Mouse (Mus musculus): ENCODE measurements around the gene Dgkz. TPM values are rescaled to one million over a fixed set of nuclear protein-coding genes. Genes with fewer than 3 reads are reported as not detected.
A peak's percentile ranks its signal among the peaks of the same experiment; 100 is the strongest.

Gene Dgkz
- total RNA-seq, 2 experiments from 2014 or later, result 89.4 to 115 TPM

DNA sequence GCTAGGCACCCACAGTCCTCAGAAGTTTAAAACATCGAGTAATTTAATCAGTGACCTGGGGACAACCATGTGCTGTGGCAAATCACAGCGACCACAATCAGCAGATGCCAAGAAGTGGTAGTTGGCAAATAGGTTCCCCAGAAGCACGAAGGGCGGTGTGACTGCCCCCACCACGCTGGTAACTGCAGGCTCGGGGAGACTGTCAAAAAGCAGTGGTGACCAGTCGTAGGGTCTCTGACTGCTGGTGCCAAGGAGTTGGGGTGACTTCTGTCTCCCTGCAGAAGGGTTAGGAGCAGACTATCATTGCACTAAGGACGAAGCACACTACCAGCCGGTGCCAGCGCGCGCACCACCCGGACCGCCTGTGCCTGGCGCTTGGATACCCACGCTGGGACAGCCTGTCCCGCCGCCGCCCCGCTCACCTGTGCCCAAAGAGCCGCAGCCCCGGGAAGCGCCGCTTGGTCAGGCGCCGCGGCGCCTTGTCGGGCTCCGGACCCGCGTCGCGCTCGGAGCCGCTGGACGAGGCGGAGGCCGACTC, 12.7 kb downstream of the Dgkz start:
- ATAC-seq (replicated peaks; ENCODE audit: poor library complexity, severe bottlenecking), result no peak

GRCm38 (mm10) chr2:91961901-91962761, 13.5 kb downstream of the Dgkz start:
- no peak for ATAC-seq (replicated peaks; ENCODE audit: poor library complexity, severe bottlenecking)

DNA sequence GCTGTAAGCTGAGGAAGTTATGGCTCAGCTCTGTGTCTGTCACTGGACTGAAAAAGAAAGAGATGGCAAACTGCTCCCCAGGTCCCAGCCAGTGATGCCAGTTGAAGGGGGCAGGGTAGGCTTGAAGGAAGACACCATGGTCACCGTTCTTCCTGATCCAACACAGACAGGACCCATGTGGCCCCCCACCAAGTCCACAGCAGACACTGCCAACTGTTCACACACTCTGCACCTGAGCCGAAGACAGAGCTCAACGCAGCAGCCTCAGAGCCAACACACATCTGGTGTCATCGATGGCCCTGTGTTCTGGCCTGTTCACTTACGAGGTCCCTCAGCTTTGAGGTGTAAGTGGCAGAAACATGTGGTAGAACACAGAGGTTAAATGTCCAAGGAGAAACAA, 15.2 kb downstream of the Dgkz start:
- ATAC-seq (replicated peaks; ENCODE audit: poor library complexity, severe bottlenecking), result no peak

DNA sequence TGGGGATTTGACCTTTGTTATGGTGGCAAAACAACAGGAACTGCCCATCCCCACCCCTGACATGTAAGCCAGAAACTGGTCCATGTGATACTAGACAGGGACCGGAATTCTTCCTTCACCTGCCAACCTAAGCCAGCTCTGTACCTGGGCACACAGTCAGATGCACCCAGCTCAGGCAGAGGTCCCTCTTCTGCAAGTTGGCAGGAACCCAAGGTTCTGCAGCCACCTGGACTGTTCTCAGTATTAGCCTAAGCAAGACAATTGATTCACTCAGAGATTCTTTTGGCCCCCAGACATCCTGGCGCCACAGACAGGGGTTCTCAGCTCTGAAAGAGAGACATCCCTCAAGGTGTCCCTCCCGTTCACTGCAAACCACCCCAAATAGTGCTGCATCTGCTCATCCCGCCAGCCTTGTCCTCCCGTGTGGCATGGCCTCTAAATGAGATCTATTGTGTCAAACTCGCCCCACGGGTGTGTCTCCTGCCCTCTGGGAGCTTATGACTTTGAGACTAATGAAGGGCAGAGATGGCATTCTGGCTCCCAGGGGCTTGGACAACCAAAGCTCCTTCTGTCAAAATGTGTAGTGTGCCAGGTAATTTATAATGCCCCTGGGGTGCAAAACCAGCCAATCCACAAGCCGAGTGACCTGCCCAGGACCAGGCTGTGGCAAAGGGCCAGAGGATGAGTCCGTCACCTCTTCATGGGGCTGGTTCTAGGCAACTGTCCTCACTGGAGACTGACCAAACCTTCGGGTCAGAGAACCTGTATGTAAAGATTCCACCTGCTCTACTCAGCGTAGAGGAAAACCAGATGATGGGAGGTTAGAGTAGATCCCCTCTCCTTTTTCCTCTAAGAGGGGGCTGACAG, 15.9 kb downstream of the Dgkz start:
- ATAC-seq (replicated peaks; ENCODE audit: poor library complexity, severe bottlenecking), result no peak

DNA sequence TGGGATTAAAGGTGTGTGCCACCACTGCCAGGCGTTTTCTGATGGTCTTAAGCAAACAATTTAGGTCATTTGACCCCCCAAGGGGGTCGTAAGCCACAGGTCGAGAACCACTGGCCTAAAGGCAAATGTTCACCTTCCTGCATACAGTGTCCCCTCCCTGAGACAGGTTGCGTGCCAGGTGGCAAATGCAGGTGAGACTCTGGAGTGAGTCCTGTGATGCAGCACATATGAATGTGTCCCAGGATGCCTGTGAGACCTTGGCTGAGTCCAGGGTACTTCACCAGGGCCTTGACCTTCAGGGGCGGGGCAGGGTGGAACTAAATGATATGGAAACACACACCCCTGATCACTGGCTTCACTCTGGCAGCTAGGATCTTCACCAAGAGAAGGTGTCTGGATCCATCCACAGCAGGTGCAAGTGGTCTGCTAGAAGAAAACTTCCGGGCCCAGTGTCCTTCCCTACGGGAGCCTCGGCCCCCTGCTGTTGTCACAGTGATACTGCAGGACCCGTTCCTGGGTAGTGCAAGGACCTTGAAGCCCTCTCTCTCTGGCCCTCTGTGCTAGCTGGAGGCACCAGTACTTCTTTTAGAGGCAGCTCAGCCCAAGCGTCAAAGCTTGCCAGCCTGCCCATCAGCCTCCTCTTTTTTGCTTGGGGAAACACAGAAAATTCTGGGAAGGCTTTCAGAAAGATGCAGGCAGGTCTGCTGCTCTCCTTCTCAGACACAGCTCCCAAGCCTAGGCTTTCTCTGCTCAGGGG, 16.8 kb downstream of the Dgkz start:
- ATAC-seq (replicated peaks; ENCODE audit: poor library complexity, severe bottlenecking), result peak; percentile 36

GRCm38 (mm10) chr2:91958049-91958448, 17.6 kb downstream of the Dgkz start:
- no peak for ATAC-seq (replicated peaks; ENCODE audit: poor library complexity, severe bottlenecking)

DNA sequence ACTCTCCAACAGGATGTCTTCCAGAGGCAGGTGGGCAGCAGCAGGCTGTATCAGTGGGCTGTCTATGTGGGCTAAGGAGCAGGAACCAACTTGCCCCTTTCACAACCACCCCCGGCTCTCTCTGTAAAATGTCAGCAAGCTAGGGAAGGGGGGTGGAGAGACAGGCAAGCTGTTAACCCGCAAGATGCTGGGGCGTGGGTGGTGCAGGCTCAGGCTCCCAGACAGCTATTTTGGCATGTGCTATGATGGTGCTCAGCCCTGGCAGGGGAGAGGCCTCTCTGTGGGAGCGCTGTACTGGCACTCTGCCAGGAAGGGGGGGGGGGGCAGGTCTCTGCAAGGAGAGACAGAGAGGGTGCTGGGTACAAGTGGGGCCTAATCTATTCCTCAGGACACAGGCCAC, 18.6 kb downstream of the Dgkz start:
- peak; percentile 65 for ATAC-seq (replicated peaks; ENCODE audit: poor library complexity, severe bottlenecking)

DNA sequence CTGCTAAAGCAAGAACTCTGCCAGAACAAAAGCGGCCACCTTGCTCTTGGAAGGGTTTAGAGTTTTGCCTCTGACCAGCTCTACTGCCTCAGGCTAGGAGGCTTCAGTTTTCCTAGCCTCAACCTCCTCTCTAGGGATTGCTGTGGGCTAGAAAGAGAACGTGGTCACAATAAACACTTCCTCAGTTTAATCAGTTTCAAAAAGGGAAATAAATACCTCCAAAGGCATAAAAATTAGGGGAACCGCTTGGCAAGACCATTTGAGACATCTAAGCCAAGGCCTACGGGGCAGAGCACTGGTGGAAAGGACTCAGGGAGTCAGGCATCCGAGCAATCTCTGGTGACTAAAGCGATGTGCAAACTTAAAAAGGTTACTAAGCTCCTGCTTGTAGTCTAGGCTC, 19.8 kb downstream of the Dgkz start:
- ATAC-seq (replicated peaks; ENCODE audit: poor library complexity, severe bottlenecking), result peak; percentile 23

DNA sequence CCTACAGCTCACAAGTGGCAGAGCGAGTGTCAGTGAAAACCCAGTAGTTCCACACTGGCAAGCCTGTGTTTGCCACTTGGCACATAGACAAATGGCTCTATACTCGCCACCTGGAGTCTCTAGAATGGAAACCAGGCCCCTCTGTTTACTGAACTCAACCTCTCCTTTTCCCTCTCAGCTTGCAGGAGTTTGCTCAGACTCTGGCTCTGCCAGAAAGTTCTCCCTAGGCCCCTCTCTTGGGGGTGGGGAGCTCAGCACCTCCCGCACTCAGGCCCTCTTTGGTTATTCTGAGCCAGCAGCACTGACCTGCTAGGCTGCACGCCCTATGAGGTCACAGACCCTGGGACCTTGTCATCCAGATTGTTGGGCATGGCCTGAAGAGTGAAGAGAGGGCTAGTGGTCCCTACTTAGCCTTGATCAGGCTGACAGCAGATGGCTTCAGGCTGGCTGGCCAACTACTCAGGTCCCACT, 20.5 kb downstream of the Dgkz start:
- no peak for ATAC-seq (replicated peaks; ENCODE audit: poor library complexity, severe bottlenecking)

DNA sequence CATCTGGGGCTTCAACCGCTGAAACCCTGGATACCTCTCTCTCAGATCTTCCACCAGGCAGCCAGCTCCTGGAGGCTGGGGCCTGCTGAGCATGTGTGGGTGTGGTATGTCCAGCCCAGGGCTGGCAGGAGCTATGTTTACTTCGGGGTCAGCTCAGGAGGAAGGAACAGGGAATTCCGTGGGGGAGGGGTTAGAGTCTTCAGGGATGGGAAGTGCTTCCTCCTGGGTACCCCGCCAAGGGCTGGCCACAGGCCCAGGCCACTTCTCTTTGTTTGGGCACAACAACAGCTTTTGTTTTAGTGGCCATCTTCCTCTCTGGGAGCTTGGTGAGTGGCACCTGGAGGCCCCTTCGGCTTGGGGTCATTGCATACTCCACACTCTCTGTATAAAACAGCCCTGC, 21.8 kb downstream of the Dgkz start:
- no peak for ATAC-seq (replicated peaks; ENCODE audit: poor library complexity, severe bottlenecking)

- ATAC-seq (replicated peaks; ENCODE audit: poor library complexity, severe bottlenecking), result peak; percentile 65
These were observed 25.2 kb downstream of the Dgkz start for GRCm38 (mm10) chr2:91950275-91951085.

DNA sequence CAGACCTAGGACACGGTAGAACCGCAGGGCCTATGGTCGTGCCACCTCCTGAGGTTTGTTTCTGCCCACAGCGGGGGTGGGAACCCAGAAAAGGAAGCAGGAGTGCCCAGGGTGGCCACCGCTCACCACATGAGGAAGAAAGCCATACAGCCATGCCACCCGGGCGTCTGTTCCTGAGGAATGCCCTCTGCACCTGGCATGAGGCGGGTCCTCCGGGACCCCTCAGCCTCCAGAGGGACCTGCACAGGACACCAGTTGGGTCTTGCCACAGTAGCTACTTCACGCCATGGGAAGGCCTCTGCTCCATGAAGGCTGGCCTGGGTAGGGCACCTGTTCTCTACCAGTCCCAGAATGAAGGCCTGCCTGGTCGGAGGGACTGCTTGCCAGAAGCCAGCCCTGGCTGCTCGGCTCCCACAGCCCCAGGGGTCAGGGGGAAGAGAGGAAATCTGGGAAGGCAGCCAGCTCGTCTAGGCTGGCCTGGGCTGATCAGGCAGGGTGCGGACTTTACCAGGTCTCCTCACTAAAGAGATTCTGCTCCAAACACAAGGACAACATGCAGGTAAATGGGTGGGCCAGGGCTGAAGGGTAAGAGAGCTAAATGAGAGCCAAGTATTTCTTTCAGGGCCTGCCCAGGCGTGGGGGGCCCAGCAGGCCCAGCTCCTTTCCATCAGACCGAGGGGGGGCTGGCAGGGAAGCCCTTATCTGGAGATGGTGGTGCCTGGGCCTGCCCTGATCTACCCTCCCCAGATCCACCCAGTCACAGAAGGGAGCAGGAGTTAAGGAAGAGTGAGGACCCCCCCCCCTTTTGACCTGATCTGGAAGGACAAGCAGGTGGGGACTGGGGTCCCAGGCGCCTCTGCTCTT, 26.0 kb downstream of the Dgkz start:
- ATAC-seq (replicated peaks; ENCODE audit: poor library complexity, severe bottlenecking), result peak; percentile 43

DNA sequence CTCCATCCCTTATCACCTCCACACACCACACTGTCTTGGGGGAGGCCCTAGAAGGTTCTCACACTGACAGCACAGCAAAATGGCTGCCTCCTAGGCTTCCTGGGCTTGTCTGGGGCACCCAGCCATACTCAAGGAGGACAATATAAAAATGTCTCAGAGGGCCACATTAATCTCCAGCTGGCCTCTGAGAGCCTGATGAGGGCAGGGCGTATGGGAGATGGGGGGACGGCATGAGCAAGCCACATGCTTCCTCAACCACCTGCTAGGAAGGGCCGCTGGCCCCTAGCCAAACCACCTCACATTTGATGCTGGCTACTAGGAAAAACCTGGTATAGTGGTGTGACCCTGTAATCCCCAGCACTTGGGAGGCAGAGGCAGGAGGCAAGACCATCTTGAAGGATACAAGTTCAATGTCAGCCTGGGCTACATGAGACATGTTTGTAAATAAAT, 26.8 kb downstream of the Dgkz start:
- no peak for ATAC-seq (replicated peaks; ENCODE audit: poor library complexity, severe bottlenecking)

DNA sequence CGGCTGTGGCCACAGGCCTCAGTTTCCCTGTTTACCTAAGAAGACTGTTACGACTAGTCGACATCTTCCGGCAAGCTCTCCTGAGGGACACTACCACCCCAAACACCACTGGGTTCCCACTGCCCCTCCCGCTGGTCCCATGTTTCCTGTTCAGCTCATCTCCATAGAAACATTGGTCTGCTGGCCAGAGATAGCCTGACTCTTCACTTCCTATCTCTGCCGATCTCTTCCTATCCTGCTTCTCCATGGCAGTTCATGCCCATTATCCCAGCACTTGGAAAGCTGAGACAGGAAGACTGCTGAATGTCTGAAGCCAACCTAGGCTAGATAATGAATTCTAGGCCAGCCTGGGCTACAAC, 27.5 kb downstream of the Dgkz start:
- ATAC-seq (replicated peaks; ENCODE audit: poor library complexity, severe bottlenecking), result peak; percentile 11

DNA sequence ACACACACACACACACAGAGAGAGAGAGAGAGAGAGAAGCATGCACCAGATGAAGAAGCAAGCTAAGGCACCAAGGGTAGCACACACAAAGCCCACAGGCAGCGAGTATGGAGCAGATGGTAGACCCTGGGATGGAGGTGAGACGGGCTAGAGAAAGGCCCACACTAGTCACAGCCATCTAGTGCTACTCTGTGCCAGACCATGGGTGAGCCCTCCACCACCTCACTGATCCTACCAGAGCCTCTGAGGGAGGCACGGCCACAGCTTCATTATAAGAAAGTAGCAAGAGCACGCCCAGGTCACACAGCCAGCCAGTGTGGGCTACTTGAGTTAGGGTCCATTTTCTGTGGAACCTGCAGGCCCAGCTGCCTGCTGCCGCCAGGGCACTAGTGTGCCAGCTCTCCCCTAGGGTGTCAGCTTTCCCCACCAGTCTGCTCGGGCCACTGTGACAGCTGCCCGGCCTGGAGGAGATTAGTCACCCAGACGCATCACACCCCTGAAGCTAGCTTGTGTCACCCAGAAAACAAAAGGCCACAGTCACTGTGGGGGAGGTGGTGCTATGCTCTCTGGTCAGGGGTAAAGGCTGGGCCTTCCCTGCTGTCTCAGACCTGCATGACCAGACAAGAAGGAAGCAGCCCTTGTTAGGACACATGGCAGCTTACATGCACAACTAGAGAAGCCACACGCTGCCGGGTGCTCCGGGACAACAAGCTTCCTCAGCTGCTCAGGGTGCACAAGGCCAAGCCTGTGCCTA, 28.1 kb downstream of the Dgkz start:
- ATAC-seq (replicated peaks; ENCODE audit: poor library complexity, severe bottlenecking), result peak; percentile 45

DNA sequence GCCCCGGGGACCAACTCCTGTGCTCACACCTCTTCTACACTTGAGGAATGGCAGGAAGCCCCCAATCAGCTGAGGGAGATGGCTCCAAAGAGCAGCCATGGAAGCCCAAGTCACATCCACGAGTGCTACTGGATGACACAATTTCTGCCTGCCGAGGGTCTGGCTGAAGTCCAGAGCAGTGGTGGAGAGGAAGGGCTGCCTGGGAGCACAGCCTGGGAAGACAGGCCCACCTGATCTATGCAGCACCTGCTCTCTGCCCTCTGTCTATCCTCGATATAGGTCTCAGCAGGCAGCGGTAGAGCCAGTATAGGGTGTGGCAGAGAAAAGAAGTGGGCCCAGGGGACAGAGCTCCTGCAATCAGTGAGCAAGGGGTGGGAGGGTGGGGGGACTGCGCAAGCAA, 28.8 kb downstream of the Dgkz start:
- ATAC-seq (replicated peaks; ENCODE audit: poor library complexity, severe bottlenecking), result no peak

- no peak for ATAC-seq (replicated peaks; ENCODE audit: poor library complexity, severe bottlenecking)
These were observed 30.2 kb downstream of the Dgkz start, which contains the start of gene Gm9821 for GRCm38 (mm10) chr2:91945483-91945882. TSS of gene Gm9821 (plus strand) at chr2:91945703.
